Mouse (Mus musculus) heart, embryonic 14.5 days (tissue): ENCODE data around the gene Tes3-ps. TPM values are rescaled to one million over a fixed set of nuclear protein-coding genes. Genes with fewer than 3 reads are reported as not detected.
A peak's percentile ranks its signal among the peaks of the same experiment; 100 is the strongest.

Source experiments
- ATAC-seq: fragments of 200-750 bp; cut with Nextera tagmentation; 2 replicates; pipeline ENCODE4 v1.8.0; 2017; ENCODE audit warnings: low read depth, moderate TSS enrichment; ENCODE audit not compliant: insufficient number of reproducible peaks, insufficient read depth, low FRiP score
- H3K27ac ChIP-seq, 2 experiments: fragments of 200-500 bp in 1 of 2; fragments of 300-500 bp in 1 of 2; sonication (generic) in 1 of 2; replicated peaks in 1 of 2; 2 replicates each; pipeline ENCODE4 v1.5.1; 2012 to 2014; ENCODE audit warnings: low read depth in 2 of 2, low read length in 2 of 2, control low read depth in 1 of 2, mild to moderate bottlenecking in 1 of 2, mixed read lengths in 1 of 2; ENCODE audit not compliant: control insufficient read depth in 1 of 2, insufficient read depth in 1 of 2
- H3K27me3 ChIP-seq: fragments of 300-500 bp; sonication (generic); 2 replicates; pipeline ENCODE4 v1.6.1; 2014; ENCODE audit warnings: mild to moderate bottlenecking, low read length, control low read depth; ENCODE audit not compliant: control insufficient read depth, insufficient read depth
- H3K36me3 ChIP-seq: fragments of 300-500 bp; sonication (generic); 2 replicates; pipeline ENCODE4 v1.6.1; 2014; ENCODE audit warnings: mild to moderate bottlenecking, control low read depth, low read length, mixed read lengths; ENCODE audit not compliant: control insufficient read depth, insufficient read depth
- H3K4me1 ChIP-seq, 2 experiments: fragments of 200-500 bp in 1 of 2; fragments of 300-500 bp in 1 of 2; sonication (generic) in 1 of 2; 2 replicates each; pipeline ENCODE4 v1.6.1; 2012 to 2014; ENCODE audit warnings: low read length in 2 of 2, control low read depth in 1 of 2, mixed read lengths in 1 of 2; ENCODE audit not compliant: control insufficient read depth in 2 of 2, insufficient read depth in 2 of 2
- H3K4me2 ChIP-seq: fragments of 300-500 bp; sonication (generic); 2 replicates; pipeline ENCODE4 v1.6.1; 2014; ENCODE audit warnings: mild to moderate bottlenecking, low read length
- H3K4me3 ChIP-seq, 2 experiments: fragments of 200-500 bp in 1 of 2; fragments of 300-500 bp in 1 of 2; sonication (generic) in 1 of 2; 2 replicates each; pipeline ENCODE4 v1.5.1; 2012 to 2014; ENCODE audit warnings: low read length in 2 of 2, mild to moderate bottlenecking in 2 of 2, control low read depth in 1 of 2, low read depth in 1 of 2, moderate library complexity in 1 of 2; ENCODE audit not compliant: control insufficient read depth in 1 of 2, insufficient read depth in 1 of 2
- H3K9ac ChIP-seq: fragments of 300-500 bp; sonication (generic); 2 replicates; pipeline ENCODE4 v1.6.1; 2014; ENCODE audit warnings: mild to moderate bottlenecking, low read length
- H3K9me3 ChIP-seq: fragments of 300-500 bp; sonication (generic); 2 replicates; pipeline ENCODE4 v1.6.1; 2016; ENCODE audit warnings: low read length, control low read depth; ENCODE audit not compliant: control insufficient read depth
- WGBS: fragments of 180-500 bp; shearing (Covaris S2); extraction: QIAGEN DNeasy Blood & Tissue Kit; methylation state at CpG from one replicate; pipeline ENCODE4 v1.1.7; 2014; 5-methylcytosine and 5-hydroxymethylcytosine counted together
- polyA plus RNA-seq: library from polyadenylated mRNA; unstranded; fragments of >200 nt; fragmentation: Nextera tagmentation; extraction: Ambion mirVana; gene quantifications from 2 replicates; pipeline ENCODE4 v1.2.1, GENCODE M21; 2014

Gene Tes3-ps
- polyA plus RNA-seq, result 0.54 and 0.73 TPM in 2 replicates

GRCm38 (mm10) chr13:49492376-49493368, at the start of gene Tes3-ps:
TSS of gene Tes3-ps (plus strand) at chr13:49493318.
- Histone ChIP-seq H3K4me1 (peaks cover 3 to 11% of the 10 kb centered on the region in 2 experiments; a peak in 3 of 4 replicates), H3K27ac (0 out of 4 replicates have a peak within 1 kb of the TSS, but pooled peaks of 1 of the 2 experiments have one; percentile 46), H3K4me3 (no peak within 1 kb of the TSS), H3K27me3 (no peaks in the 10 kb centered on the region), H3K9ac (no peak within 1 kb of the TSS), H3K9me3 (no peaks in the 10 kb centered on the region), H3K36me3 (no peaks in the 10 kb centered on the region), H3K4me2 (no peak within 1 kb of the TSS)
- WGBS, result 37% methylated on average over 6 of the region's 6 CpGs
- ATAC-seq, result no peak

- H3K27ac ChIP-seq, result no peak overlapping the region
- H3K36me3 ChIP-seq, result peaks cover 44% of the 10 kb centered on the region
- H3K9ac ChIP-seq, result no peak overlapping the region
- H3K4me3 ChIP-seq, result no peak overlapping the region
- peaks cover 0 to 2% of the 10 kb centered on the region in 2 experiments; a peak in 1 of 4 replicates for H3K4me1 ChIP-seq
- H3K27me3 ChIP-seq, result no peaks in the 10 kb centered on the region
- no peak overlapping the region for H3K4me2 ChIP-seq
- H3K9me3 ChIP-seq, result no peaks in the 10 kb centered on the region
- WGBS, result 88% methylated on average over 6 of the region's 6 CpGs
- no peak for ATAC-seq
Measured at GRCm38 (mm10) chr13:49444451-49444850, 48.7 kb upstream of the Tes3-ps start.

DNA sequence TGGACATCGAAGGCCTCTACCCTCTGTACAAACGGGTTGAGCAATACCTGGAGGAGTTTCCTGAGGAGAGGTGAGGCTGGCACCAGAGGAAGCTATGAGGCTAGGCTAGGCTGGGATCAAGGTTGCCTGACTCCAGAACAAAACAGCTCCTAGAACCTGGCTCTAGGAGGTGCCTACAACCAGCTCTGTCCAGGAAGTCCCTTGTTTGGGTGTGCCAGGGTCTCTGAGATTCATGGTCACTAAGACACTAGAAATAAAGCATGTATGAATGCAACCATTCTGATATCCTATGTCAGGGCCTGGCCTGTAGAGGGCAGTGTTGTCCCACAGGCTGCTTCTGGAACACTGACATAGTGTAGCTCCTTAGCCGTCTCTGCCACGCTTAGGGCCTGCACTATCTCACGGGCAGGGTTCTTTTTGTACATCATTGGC, 43.8 kb upstream of the Tes3-ps start:
- 29% methylated on average over 5 of the region's 5 CpGs for WGBS

DNA sequence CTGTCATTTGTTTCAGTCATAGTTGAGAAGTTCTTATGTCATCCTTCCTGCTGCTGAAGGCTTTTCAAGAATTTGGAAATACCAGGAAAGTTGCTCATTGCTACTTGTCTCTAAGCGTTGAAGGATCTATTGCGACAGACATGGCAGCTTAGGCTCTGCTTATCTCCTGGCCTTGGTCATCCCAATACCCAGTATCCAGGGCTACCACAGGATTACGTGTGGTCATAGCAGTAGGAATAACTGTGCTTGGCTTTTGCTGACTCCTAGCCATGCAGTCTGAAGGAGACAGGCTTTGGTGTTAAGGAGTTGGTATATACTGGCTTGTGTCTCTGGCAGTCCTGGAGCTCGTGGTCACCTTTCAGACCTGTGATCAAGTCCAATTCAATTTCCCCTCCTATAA, 32.8 kb upstream of the Tes3-ps start:
- Histone ChIP-seq H3K9ac (no peak overlapping the region), H3K4me3 (no peak overlapping the region), H3K4me2 (no peak overlapping the region), H3K27ac (no peak overlapping the region), H3K27me3 (no peaks in the 10 kb centered on the region), H3K9me3 (no peaks in the 10 kb centered on the region), H3K36me3 (peaks cover 89% of the 10 kb centered on the region), H3K4me1 (no peaks in the 10 kb centered on the region)
- ATAC-seq, result no peak
- 84% methylated on average over 4 of the region's 4 CpGs for WGBS

More for the DNA sequence above, 43.8 kb upstream of the Tes3-ps start:
- Histone ChIP-seq H3K36me3 (peaks cover 50% of the 10 kb centered on the region), H3K9ac (no peak overlapping the region), H3K4me3 (no peak overlapping the region), H3K4me1 (no peaks in the 10 kb centered on the region; a peak in 1 of 4 replicates), H3K27me3 (no peaks in the 10 kb centered on the region), H3K9me3 (no peaks in the 10 kb centered on the region), H3K4me2 (no peak overlapping the region), H3K27ac (no peak overlapping the region)
- peak; percentile 83; the same call in 1 of the 2 replicates for ATAC-seq

DNA sequence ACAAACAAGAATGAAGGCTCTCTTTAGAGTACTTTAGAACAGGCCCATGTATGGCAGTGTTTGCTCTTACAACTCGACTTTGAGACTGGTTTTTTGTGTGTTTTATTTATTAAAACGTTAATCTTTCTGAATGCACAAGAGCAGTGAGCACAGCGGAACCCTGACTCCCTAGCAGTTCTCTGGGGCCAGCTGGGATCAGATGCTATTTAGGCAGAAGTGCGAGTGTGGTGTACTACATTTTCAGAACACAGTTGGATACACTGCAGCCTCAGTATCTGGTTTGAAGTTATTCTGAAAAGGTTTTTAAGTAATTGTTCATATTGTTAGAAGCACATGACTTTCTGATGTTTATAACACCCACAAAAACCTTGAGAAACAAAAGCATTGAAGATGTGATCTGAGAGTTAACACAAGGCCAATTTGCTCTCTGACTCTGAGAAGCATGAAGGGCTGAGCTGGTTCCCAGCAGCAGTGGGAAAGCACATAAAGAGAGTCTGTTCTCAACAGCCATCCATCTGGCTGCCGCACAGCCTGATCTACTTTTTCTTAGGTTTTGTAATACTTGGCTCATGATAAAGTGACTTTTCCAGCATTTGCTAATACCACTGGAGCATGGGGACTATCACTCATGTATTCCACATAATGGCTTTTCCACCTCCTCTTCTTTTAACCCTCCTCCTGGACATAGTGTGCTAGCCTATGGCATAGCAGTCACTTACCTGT, 32.3 kb upstream of the Tes3-ps start:
- H3K9me3 ChIP-seq, result no peaks in the 10 kb centered on the region
- 83% methylated on average over 5 of the region's 5 CpGs for WGBS
- no peaks in the 10 kb centered on the region for H3K4me1 ChIP-seq
- no peak overlapping the region for H3K9ac ChIP-seq
- no peaks in the 10 kb centered on the region for H3K27me3 ChIP-seq
- no peak overlapping the region for H3K4me3 ChIP-seq
- no peak overlapping the region for H3K27ac ChIP-seq
- ATAC-seq, result no peak
- H3K36me3 ChIP-seq, result peaks cover 89% of the 10 kb centered on the region
- no peak overlapping the region for H3K4me2 ChIP-seq

DNA sequence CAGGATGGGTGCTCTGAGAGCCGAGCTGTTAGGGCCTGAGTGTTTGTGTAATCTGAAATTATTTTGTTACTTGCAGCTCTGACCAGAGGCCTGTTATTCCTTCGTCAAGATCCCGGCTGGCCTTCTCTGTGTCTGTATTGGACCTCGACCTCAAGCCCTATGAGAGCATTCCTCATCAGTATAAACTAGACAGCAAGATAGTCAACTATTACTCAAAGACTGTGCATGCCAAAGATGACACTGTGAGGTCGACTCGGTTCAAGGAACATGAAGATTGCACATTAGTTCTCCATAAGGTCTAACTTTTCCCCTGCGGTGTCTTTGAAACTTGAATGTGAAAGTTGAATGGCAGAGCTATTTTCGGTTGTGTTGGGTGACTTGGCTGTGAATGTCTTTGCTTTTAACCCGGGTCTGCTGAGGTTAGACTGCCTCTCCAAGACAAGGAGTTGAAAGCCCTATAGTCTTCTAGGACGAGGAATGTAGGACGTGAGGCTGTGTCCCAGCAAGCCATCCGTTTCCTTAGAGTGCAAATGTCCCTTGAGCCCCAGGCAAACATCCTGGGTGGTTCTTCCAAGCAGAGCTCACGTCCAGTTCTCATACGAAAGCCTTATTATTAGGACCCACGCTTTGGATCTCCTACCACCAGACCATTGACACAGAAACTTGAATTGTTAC, 31.5 kb upstream of the Tes3-ps start:
- Histone ChIP-seq H3K9ac (no peak overlapping the region), H3K4me3 (no peak overlapping the region), H3K27me3 (no peaks in the 10 kb centered on the region), H3K27ac (no peak overlapping the region), H3K9me3 (no peaks in the 10 kb centered on the region), H3K4me1 (no peaks in the 10 kb centered on the region), H3K36me3 (peaks cover 84% of the 10 kb centered on the region), H3K4me2 (no peak overlapping the region)
- WGBS, result 84% methylated on average over 15 of the region's 15 CpGs
- ATAC-seq, result no peak

DNA sequence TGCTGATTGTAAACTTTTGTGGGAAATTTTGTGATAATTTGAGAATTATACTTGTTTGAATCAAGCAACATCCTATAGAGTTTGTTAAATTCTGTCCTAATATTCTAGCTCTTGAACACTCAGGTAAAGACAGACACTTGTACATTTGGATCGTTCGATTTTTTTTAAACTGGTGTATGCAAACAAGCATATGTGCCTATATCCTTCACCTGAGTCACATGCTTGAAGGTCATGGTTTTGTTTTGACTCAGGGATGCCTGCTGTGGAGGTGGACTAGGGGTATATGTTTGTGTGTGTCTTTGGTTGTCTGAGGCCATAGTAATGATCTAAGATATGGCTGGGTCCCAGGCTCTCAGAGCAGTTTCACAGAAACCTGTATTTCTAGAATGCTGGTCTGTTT, 30.2 kb upstream of the Tes3-ps start:
- no peak for ATAC-seq
- 95% methylated on average over 2 of the region's 2 CpGs for WGBS
- Histone ChIP-seq H3K9me3 (no peaks in the 10 kb centered on the region), H3K36me3 (peaks cover 76% of the 10 kb centered on the region), H3K4me3 (no peak overlapping the region), H3K27me3 (no peaks in the 10 kb centered on the region), H3K27ac (no peak overlapping the region), H3K4me2 (no peak overlapping the region), H3K9ac (no peak overlapping the region), H3K4me1 (no peaks in the 10 kb centered on the region)
